Mouse (Mus musculus): ENCODE data around the gene Ston1. TPM values are rescaled to one million over a fixed set of nuclear protein-coding genes. Genes with fewer than 3 reads are reported as not detected.

The Ston1 gene
- polyA plus RNA-seq (2014; fragmentation: Illumina TruSeq; extraction: RNeasy Lipid Tissue Mini Kit (QIAGEN cat#74804); ENCODE audit: low read depth, low replicate concordance), result 12.1 TPM

GRCm38 (mm10) chr17:88597222-88598055, at the start of gene Ston1:
Gene Ston1 (plus strand): TSS chr17:88597684.

GRCm38 (mm10) chr17:88668452-88668851, 71.0 kb downstream of the Ston1 start, which contains the start of gene Gtf2a1l:
Gene Gtf2a1l (plus strand): TSS chr17:88668660.

Other genes with a start within 250 kb of the Ston1 start
- gene Foxn2, start 157.0 kb upstream of the Ston1 start, polyA plus RNA-seq (2014; fragmentation: Illumina TruSeq; extraction: RNeasy Lipid Tissue Mini Kit (QIAGEN cat#74804); ENCODE audit: low read depth, low replicate concordance), result 10.1 TPM
- gene Ppp1r21, start 67.6 kb upstream of the Ston1 start, polyA plus RNA-seq (2014; fragmentation: Illumina TruSeq; extraction: RNeasy Lipid Tissue Mini Kit (QIAGEN cat#74804); ENCODE audit: low read depth, low replicate concordance), result 7.0 TPM
- gene Gtf2a1l, start 71.0 kb downstream of the Ston1 start, polyA plus RNA-seq (2014; fragmentation: Illumina TruSeq; extraction: RNeasy Lipid Tissue Mini Kit (QIAGEN cat#74804); ENCODE audit: low read depth, low replicate concordance), result 315 TPM
- gene Lhcgr, start 194.3 kb downstream of the Ston1 start, polyA plus RNA-seq (2014; fragmentation: Illumina TruSeq; extraction: RNeasy Lipid Tissue Mini Kit (QIAGEN cat#74804); ENCODE audit: low read depth, low replicate concordance), result 26.3 TPM

Data from testis, adult 10 weeks (tissue).